Mouse (Mus musculus): ENCODE results near the gene Osbpl5. TPM values are rescaled to one million over a fixed set of nuclear protein-coding genes. Genes with fewer than 3 reads are reported as not detected.

Osbpl5 gene
- total RNA-seq, 1 experiment: 13.6 TPM

DNA sequence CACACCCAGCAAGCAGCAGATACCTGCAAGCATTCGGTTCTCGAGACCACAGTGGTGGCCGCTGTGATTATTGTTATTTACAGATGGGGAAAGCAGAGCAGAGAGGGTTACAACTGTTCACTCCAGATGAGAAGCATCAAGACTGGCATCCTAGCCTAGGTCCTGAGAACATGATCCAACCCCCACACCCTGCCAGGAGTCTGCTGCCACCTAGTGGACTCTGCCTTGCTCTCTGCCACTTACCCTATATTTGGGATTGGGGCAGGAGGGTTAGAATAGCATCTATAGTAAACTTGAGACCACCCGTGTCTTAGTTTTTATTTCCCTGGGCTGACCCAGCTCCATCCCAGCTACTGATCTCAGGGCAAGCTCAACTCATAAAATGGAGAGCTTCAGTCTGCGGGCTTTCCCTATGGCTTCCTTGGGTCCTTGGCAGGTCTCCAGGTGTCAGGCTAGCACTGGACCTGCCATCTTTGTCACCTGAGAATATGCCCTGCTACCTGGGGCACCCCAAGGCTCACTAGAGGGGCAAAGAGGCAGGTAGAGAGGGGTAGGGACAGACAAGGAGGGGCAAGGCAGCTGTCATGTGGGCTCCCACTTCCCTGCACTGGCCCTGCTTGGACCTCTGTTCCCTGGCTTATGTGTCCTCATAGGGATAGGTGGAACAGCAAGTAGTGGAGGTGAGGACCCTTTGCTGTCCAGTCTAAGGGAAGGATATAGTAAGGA, 2.6 kb downstream of the Osbpl5 start:
- DNase-seq (ENCODE audit: low read depth, low spot score): peak; percentile 46
- Histone ChIP-seq H3K9ac (ENCODE audit: insufficient read depth, low read depth, low read length, poor library complexity, severe bottlenecking) (no peak overlapping the region), H3K9me3 (ENCODE audit: control insufficient read depth, insufficient read depth, low read depth, low read length) (no peaks in the 10 kb centered on the region), H3K4me1 (ENCODE audit: control insufficient read depth in 2 of 2, insufficient read depth in 2 of 2, low read length in 2 of 2, poor library complexity in 1 of 2) (peaks cover 0 to 6% of the 10 kb centered on the region in 2 experiments; a peak in 2 of 4 replicates), H3K36me3 (ENCODE audit: control insufficient read depth, insufficient read depth, low read length, poor library complexity, severe bottlenecking) (no peaks in the 10 kb centered on the region), H3K4me3 (ENCODE audit: insufficient read depth in 1 of 2, low read depth in 1 of 2, low read length in 2 of 2, poor library complexity in 1 of 2, severe bottlenecking in 1 of 2) (no peak overlapping the region), H3K27ac (ENCODE audit: insufficient read depth, low read depth, low read length, poor library complexity, severe bottlenecking) (no peak overlapping the region)
- TF ChIP-seq CHD2 (IDR thresholded peaks at IDR 0.05; ENCODE audit: low read depth, low read length): no peak
- TF ChIP-seq ZC3H11A (IDR thresholded peaks at IDR 0.05; ENCODE audit: borderline replicate concordance, low read depth, low read length): no peak
- TF ChIP-seq MAFK (IDR thresholded peaks at IDR 0.05; ENCODE audit: insufficient read depth, low read depth, low read length): no peak
- no peak for TF ChIP-seq ZNF384 (IDR thresholded peaks at IDR 0.05; ENCODE audit: low read depth, low read length)
- TF ChIP-seq HCFC1 (IDR thresholded peaks at IDR 0.05; ENCODE audit: borderline replicate concordance, insufficient read depth, low read length): no peak
- in situ Hi-C loops (cut with MboI; ENCODE audit: low sequenced_read_pairs in 2 of 2, unreplicated experiment in 2 of 2): loop anchor here in 1 of 2 experiments (5.0 to 10.0 kb wide), 2 partner anchors 47 to 139 kb away; no protein-coding TSS in a partner anchor

DNA sequence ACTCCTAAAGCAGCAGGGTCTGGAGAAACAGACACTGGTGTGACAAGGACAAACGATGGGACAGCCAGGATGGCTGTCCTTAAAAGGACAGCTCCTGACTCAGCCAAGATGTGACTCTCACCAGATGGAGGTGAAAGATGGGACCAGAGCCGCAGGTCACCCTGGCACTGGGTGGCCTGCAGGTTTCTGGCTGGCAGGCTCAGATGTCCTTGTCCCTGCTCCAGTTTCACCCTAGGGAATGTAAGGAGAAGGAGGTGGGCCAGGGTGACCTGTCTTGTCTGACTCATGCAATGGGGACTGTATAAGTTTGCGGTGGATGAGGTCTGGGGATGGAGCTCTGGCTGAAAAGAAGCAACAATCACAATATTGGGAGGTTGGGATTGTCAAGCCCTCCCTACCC, 4.2 kb downstream of the Osbpl5 start:
- no peak overlapping the region for H3K4me3 ChIP-seq (ENCODE audit: insufficient read depth in 1 of 2, low read depth in 1 of 2, low read length in 2 of 2, poor library complexity in 1 of 2, severe bottlenecking in 1 of 2)
- TF ChIP-seq MAFK (IDR thresholded peaks at IDR 0.05; ENCODE audit: insufficient read depth, low read depth, low read length): no peak
- TF ChIP-seq ZNF384 (IDR thresholded peaks at IDR 0.05; ENCODE audit: low read depth, low read length): no peak
- no peak for TF ChIP-seq HCFC1 (IDR thresholded peaks at IDR 0.05; ENCODE audit: borderline replicate concordance, insufficient read depth, low read length)
- TF ChIP-seq ZC3H11A (IDR thresholded peaks at IDR 0.05; ENCODE audit: borderline replicate concordance, low read depth, low read length): no peak
- TF ChIP-seq CHD2 (IDR thresholded peaks at IDR 0.05; ENCODE audit: low read depth, low read length): no peak
- in situ Hi-C loops (cut with MboI; ENCODE audit: low sequenced_read_pairs in 2 of 2, unreplicated experiment in 2 of 2): loop anchor here in 1 of 2 experiments (5.0 to 10.0 kb wide), 2 partner anchors 45 to 138 kb away; no protein-coding TSS in a partner anchor

GRCm38 (mm10) chr7:143752056-143752455, 4.7 kb downstream of the Osbpl5 start:
- Histone ChIP-seq H3K9ac (ENCODE audit: insufficient read depth, low read depth, low read length, poor library complexity, severe bottlenecking) (no peak overlapping the region), H3K36me3 (ENCODE audit: control insufficient read depth, insufficient read depth, low read length, poor library complexity, severe bottlenecking) (no peaks in the 10 kb centered on the region), H3K27ac (ENCODE audit: insufficient read depth, low read depth, low read length, poor library complexity, severe bottlenecking) (no peak overlapping the region), H3K4me1 (ENCODE audit: control insufficient read depth in 2 of 2, insufficient read depth in 2 of 2, low read length in 2 of 2, poor library complexity in 1 of 2) (peaks cover 0 to 3% of the 10 kb centered on the region in 2 experiments; a peak in 2 of 4 replicates), H3K4me3 (ENCODE audit: insufficient read depth in 1 of 2, low read depth in 1 of 2, low read length in 2 of 2, poor library complexity in 1 of 2, severe bottlenecking in 1 of 2) (no peak overlapping the region), H3K9me3 (ENCODE audit: control insufficient read depth, insufficient read depth, low read depth, low read length) (no peaks in the 10 kb centered on the region)
- no peak for DNase-seq (ENCODE audit: low read depth, low spot score)
- in situ Hi-C loops (cut with MboI; ENCODE audit: low sequenced_read_pairs in 2 of 2, unreplicated experiment in 2 of 2): loop anchor here in 1 of 2 experiments (5.0 to 10.0 kb wide), 2 partner anchors 45 to 137 kb away; no protein-coding TSS in a partner anchor
- no peak for TF ChIP-seq MAFK (IDR thresholded peaks at IDR 0.05; ENCODE audit: insufficient read depth, low read depth, low read length)
- TF ChIP-seq HCFC1 (IDR thresholded peaks at IDR 0.05; ENCODE audit: borderline replicate concordance, insufficient read depth, low read length): no peak
- TF ChIP-seq CHD2 (IDR thresholded peaks at IDR 0.05; ENCODE audit: low read depth, low read length): no peak
- TF ChIP-seq ZNF384 (IDR thresholded peaks at IDR 0.05; ENCODE audit: low read depth, low read length): no peak
- TF ChIP-seq ZC3H11A (IDR thresholded peaks at IDR 0.05; ENCODE audit: borderline replicate concordance, low read depth, low read length): no peak

More for the DNA sequence above, 4.2 kb downstream of the Osbpl5 start:
- DNase-seq (ENCODE audit: low read depth, low spot score): no peak
- H3K4me1 ChIP-seq (ENCODE audit: control insufficient read depth in 2 of 2, insufficient read depth in 2 of 2, low read length in 2 of 2, poor library complexity in 1 of 2): peaks cover 0 to 6% of the 10 kb centered on the region in 2 experiments; a peak in 2 of 4 replicates
- H3K36me3 ChIP-seq (ENCODE audit: control insufficient read depth, insufficient read depth, low read length, poor library complexity, severe bottlenecking): no peaks in the 10 kb centered on the region
- no peak overlapping the region for H3K27ac ChIP-seq (ENCODE audit: insufficient read depth, low read depth, low read length, poor library complexity, severe bottlenecking)
- no peaks in the 10 kb centered on the region for H3K9me3 ChIP-seq (ENCODE audit: control insufficient read depth, insufficient read depth, low read depth, low read length)
- no peak overlapping the region for H3K9ac ChIP-seq (ENCODE audit: insufficient read depth, low read depth, low read length, poor library complexity, severe bottlenecking)

DNA sequence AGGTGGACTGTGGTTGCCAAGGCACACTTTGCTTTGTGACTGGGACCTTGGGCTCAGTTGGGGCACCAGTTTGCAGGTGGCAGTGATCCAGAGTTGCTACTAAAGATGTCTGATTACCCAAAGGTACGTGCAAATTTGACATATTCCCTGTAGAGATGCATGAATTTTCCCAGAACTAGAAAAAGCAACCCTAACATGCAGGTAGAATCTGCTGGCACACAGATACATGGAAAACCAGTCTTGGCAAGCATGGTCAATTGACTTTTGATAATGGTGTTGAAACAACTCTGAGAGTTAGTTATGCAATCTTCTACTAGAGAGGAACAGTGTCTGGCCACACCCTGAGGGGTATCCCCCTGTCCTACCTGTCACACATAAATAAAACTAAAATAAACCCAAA, 5.4 kb downstream of the Osbpl5 start:
- Histone ChIP-seq H3K9ac (ENCODE audit: insufficient read depth, low read depth, low read length, poor library complexity, severe bottlenecking) (no peak overlapping the region), H3K4me3 (ENCODE audit: insufficient read depth in 1 of 2, low read depth in 1 of 2, low read length in 2 of 2, poor library complexity in 1 of 2, severe bottlenecking in 1 of 2) (no peak overlapping the region), H3K36me3 (ENCODE audit: control insufficient read depth, insufficient read depth, low read length, poor library complexity, severe bottlenecking) (no peaks in the 10 kb centered on the region), H3K9me3 (ENCODE audit: control insufficient read depth, insufficient read depth, low read depth, low read length) (no peaks in the 10 kb centered on the region), H3K4me1 (ENCODE audit: control insufficient read depth in 2 of 2, insufficient read depth in 2 of 2, low read length in 2 of 2, poor library complexity in 1 of 2) (no peaks in the 10 kb centered on the region), H3K27ac (ENCODE audit: insufficient read depth, low read depth, low read length, poor library complexity, severe bottlenecking) (no peak overlapping the region)
- in situ Hi-C loops (cut with MboI; ENCODE audit: low sequenced_read_pairs in 2 of 2, unreplicated experiment in 2 of 2): loop anchor here in 1 of 2 experiments (5.0 to 10.0 kb wide), 2 partner anchors 44 to 137 kb away; no protein-coding TSS in a partner anchor
- TF ChIP-seq ZC3H11A (IDR thresholded peaks at IDR 0.05; ENCODE audit: borderline replicate concordance, low read depth, low read length): no peak
- TF ChIP-seq ZNF384 (IDR thresholded peaks at IDR 0.05; ENCODE audit: low read depth, low read length): no peak
- no peak for TF ChIP-seq MAFK (IDR thresholded peaks at IDR 0.05; ENCODE audit: insufficient read depth, low read depth, low read length)
- no peak for TF ChIP-seq HCFC1 (IDR thresholded peaks at IDR 0.05; ENCODE audit: borderline replicate concordance, insufficient read depth, low read length)
- no peak for TF ChIP-seq CHD2 (IDR thresholded peaks at IDR 0.05; ENCODE audit: low read depth, low read length)
- no peak for DNase-seq (ENCODE audit: low read depth, low spot score)

All from ES-E14 (cell line).